Mouse (Mus musculus): ENCODE results near the gene Kcnj10. TPM values are rescaled to one million over a fixed set of nuclear protein-coding genes. Genes with fewer than 3 reads are reported as not detected.

The Kcnj10 gene
- polyA plus RNA-seq, 1 experiment from 2014 or later = 0.04 TPM

- Histone ChIP-seq H3K4me1 (peaks cover 13% of the 10 kb centered on the region), H3K27me3 (no peaks in the 10 kb centered on the region), H3K9me3 (no peaks in the 10 kb centered on the region), H3K4me2 (replicated peaks) (no peak overlapping the region), H3K4me3 (no peak overlapping the region), H3K27ac (no peak overlapping the region), H3K36me3 (no peaks in the 10 kb centered on the region), H3K9ac (no peak overlapping the region)
- 46% methylated on average over 3 of the region's 3 CpGs for WGBS
- ATAC-seq (ENCODE audit: low FRiP score, low read depth) = no peak
Observed at GRCm38 (mm10) chr1:172418642-172419041, 77.6 kb downstream of the Kcnj10 start.

GRCm38 (mm10) chr1:172420181-172420580 lies 79.2 kb downstream of the Kcnj10 start:
- ATAC-seq (ENCODE audit: low FRiP score, low read depth) = no peak
- Histone ChIP-seq H3K27ac (no peak overlapping the region), H3K9me3 (no peaks in the 10 kb centered on the region), H3K9ac (no peak overlapping the region), H3K27me3 (no peaks in the 10 kb centered on the region), H3K36me3 (no peaks in the 10 kb centered on the region), H3K4me1 (peaks cover 14% of the 10 kb centered on the region), H3K4me3 (no peak overlapping the region), H3K4me2 (replicated peaks) (no peak overlapping the region)
- WGBS = 88% methylated on average over 6 of the region's 6 CpGs

GRCm38 (mm10) chr1:172423393-172423792 lies 82.4 kb downstream of the Kcnj10 start:
- Histone ChIP-seq H3K9me3 (no peaks in the 10 kb centered on the region), H3K9ac (no peak overlapping the region), H3K36me3 (no peaks in the 10 kb centered on the region), H3K27me3 (no peaks in the 10 kb centered on the region), H3K4me2 (replicated peaks) (no peak overlapping the region), H3K27ac (no peak overlapping the region), H3K4me1 (peaks cover 9% of the 10 kb centered on the region), H3K4me3 (no peak overlapping the region)
- WGBS = 57% methylated on average over 1 of the region's 1 CpGs
- ATAC-seq (ENCODE audit: low FRiP score, low read depth) = no peak

Other genes with a start within 250 kb of the Kcnj10 start
- 165 and 167 TPM in 2 replicates for gene Pex19, start 214.5 kb upstream of the Kcnj10 start, polyA plus RNA-seq (2015; fragmentation: Nextera tagmentation; extraction: Ambion mirVana)
- 173 and 176 TPM in 2 replicates for gene Dcaf8, start 193.1 kb upstream of the Kcnj10 start, polyA plus RNA-seq (2015; fragmentation: Nextera tagmentation; extraction: Ambion mirVana)
- 108 and 113 TPM in 2 replicates for gene Pea15a, start 134.4 kb upstream of the Kcnj10 start, polyA plus RNA-seq (2015; fragmentation: Nextera tagmentation; extraction: Ambion mirVana)
- 6.5 and 8.1 TPM in 2 replicates for gene Casq1, start 121.3 kb upstream of the Kcnj10 start, polyA plus RNA-seq (2015; fragmentation: Nextera tagmentation; extraction: Ambion mirVana)
- gene Atp1a4, start 82.8 kb upstream of the Kcnj10 start, polyA plus RNA-seq (2015; fragmentation: Nextera tagmentation; extraction: Ambion mirVana) = not detected in 2 replicates
- 42.2 and 46.7 TPM in 2 replicates for gene Igsf8, start 79.6 kb upstream of the Kcnj10 start, polyA plus RNA-seq (2015; fragmentation: Nextera tagmentation; extraction: Ambion mirVana)
- 5.3 and 5.6 TPM in 2 replicates for gene Atp1a2, start 43.1 kb upstream of the Kcnj10 start, polyA plus RNA-seq (2015; fragmentation: Nextera tagmentation; extraction: Ambion mirVana)
- 0.06 TPM in 1 of 2 replicates, not detected in the other for gene Kcnj9, start 11.9 kb upstream of the Kcnj10 start, polyA plus RNA-seq (2015; fragmentation: Nextera tagmentation; extraction: Ambion mirVana)
- 6.2 and 6.8 TPM in 2 replicates for gene Pigm, start 35.3 kb downstream of the Kcnj10 start, polyA plus RNA-seq (2015; fragmentation: Nextera tagmentation; extraction: Ambion mirVana)
- 0.25 and 0.63 TPM in 2 replicates for gene Slamf9, start 134.1 kb downstream of the Kcnj10 start, polyA plus RNA-seq (2015; fragmentation: Nextera tagmentation; extraction: Ambion mirVana)
- 47.9 and 53.2 TPM in 2 replicates for gene Igsf9, start 140.6 kb downstream of the Kcnj10 start, polyA plus RNA-seq (2015; fragmentation: Nextera tagmentation; extraction: Ambion mirVana)
- 118 and 119 TPM in 2 replicates for gene Tagln2, start 158.8 kb downstream of the Kcnj10 start, polyA plus RNA-seq (2015; fragmentation: Nextera tagmentation; extraction: Ambion mirVana)
- 1.0 and 1.7 TPM in 2 replicates for gene Cfap45, start 179.6 kb downstream of the Kcnj10 start, polyA plus RNA-seq (2015; fragmentation: Nextera tagmentation; extraction: Ambion mirVana)
- 0.33 TPM in 1 of 2 replicates, not detected in the other for gene Vsig8, start 214.7 kb downstream of the Kcnj10 start, polyA plus RNA-seq (2015; fragmentation: Nextera tagmentation; extraction: Ambion mirVana)
- 0.11 and 0.25 TPM in 2 replicates for gene Slamf8, start 249.4 kb downstream of the Kcnj10 start, polyA plus RNA-seq (2015; fragmentation: Nextera tagmentation; extraction: Ambion mirVana)